Mouse (Mus musculus) adrenal gland, postnatal 0 days (tissue): Measurements from ENCODE around the gene Abhd2. TPM values are rescaled to one million over a fixed set of nuclear protein-coding genes. Genes with fewer than 3 reads are reported as not detected.

Source experiments
- polyA plus RNA-seq: library from polyadenylated mRNA; unstranded; fragments of >200 nt; fragmentation: Nextera tagmentation; extraction: Ambion mirVana; gene quantifications from 2 replicates; pipeline ENCODE4 v1.2.1, GENCODE M21; 2015

The Abhd2 gene
- polyA plus RNA-seq, result 39.5 and 90.5 TPM in 2 replicates

DNA sequence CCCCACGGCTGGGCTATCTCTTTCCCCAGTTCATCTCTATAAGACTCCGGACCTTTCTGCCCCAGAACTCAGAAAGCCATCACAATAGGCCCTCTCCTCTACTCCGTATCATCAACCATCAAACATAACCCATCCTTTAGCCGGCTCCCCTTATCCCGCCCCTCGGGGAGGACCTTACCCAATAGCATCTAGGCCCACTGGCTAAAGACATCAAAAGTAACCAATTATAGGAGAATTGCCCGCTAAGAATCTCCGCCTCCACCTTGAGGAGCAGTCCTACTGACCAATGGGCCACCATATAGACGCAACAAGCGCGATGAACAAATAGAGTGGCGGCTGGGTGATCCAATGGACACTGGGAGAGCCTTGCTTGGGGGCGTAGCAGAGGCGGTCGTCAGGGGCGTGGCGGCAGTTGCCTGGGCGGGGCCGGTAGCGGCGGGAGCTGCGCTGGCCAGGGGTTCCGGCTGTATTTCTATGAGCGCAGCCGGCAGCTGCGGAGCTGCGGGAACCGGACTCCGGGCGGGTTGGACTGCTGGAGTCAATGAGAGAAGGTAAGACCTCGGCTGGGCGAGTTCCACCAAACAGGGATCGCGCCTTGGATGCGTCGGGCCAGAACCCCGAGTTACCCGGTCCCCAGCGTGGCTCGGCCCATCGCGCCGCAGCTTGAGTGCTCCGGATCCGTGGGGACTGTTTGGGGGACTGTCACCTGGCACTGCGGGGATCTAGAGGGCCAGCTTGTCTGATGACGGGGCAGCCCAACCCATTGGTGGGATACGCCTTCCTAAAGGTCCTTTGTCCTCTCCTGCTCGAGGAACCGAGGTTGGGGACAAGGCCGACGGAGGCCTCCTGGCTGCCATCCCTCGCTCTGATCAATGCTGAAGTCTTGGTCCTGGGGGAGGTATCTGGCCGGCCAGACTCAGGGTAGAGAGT is at the start of gene Abhd2:
Abhd2 (plus strand) TSS at position 411 of the 930 bp plus-strand sequence.

GRCm38 (mm10) chr7:79386422-79387133 is 113.6 kb downstream of the Abhd2 start, which contains the start of gene Rlbp1:
Rlbp1 (minus strand) TSS chr7:79387048.

GRCm38 (mm10) chr7:79391883-79392649 is 119.1 kb downstream of the Abhd2 start, which contains the start of gene Fanci:
Fanci (plus strand) TSS chr7:79391929.

Other genes with a start within 250 kb of the Abhd2 start
- 0.12 and 0.13 TPM in 2 replicates for gene Acan, start 219.7 kb upstream of the Abhd2 start, polyA plus RNA-seq
- gene Hapln3, start 142.2 kb upstream of the Abhd2 start, polyA plus RNA-seq, result 1.5 and 2.8 TPM in 2 replicates
- gene Mfge8, start 124.1 kb upstream of the Abhd2 start, polyA plus RNA-seq, result 226 and 348 TPM in 2 replicates
- 0.25 and 0.54 TPM in 2 replicates for gene Rlbp1, start 113.8 kb downstream of the Abhd2 start, polyA plus RNA-seq
- gene Fanci, start 118.7 kb downstream of the Abhd2 start, polyA plus RNA-seq, result 1.5 and 2.2 TPM in 2 replicates
- 13.8 and 25.1 TPM in 2 replicates for gene Polg, start 193.2 kb downstream of the Abhd2 start, polyA plus RNA-seq